Mouse (Mus musculus): ENCODE measurements around the gene Caprin1. TPM values are rescaled to one million over a fixed set of nuclear protein-coding genes. Genes with fewer than 3 reads are reported as not detected.

Gene Caprin1
- polyA plus RNA-seq, 1 experiment from 2014 or later: 220 TPM

DNA sequence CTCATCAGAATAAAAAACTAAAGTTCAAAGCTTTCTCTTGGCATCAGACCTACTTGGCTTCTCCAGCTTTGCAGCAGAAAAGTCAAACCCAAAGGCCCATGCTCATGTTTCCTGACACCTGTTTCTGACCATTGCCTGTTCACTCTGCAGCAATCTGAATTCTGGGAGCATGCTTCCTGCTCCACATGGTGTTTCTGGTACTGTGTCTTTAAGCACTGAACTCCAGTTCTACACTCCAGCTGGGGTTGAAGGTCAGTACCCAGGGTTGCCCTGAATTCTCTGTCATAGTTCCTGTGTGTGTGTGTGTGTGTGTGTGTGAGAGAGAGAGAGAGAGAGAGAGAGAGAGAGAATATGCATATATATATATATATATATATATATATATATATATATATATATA, 11.0 kb upstream of the Caprin1 start:
- Histone ChIP-seq H3K27me3 (replicated peaks; ENCODE audit: control insufficient read depth, insufficient read depth, low read length) (no peaks in the 10 kb centered on the region), H3K4me3 (ENCODE audit: low read length) (no peak overlapping the region), H3K9me3 (ENCODE audit: control insufficient read depth, low read length) (no peaks in the 10 kb centered on the region), H3K27ac (ENCODE audit: low read length) (no peak overlapping the region), H3K36me3 (ENCODE audit: control insufficient read depth, insufficient read depth, low read length) (no peaks in the 10 kb centered on the region), H3K9ac (ENCODE audit: low read depth, low read length) (no peak overlapping the region), H3K4me1 (ENCODE audit: control insufficient read depth, insufficient read depth, low read length) (peaks cover 6% of the 10 kb centered on the region; the same call in 1 of the 2 replicates), H3K4me2 (ENCODE audit: low read depth, low read length) (no peak overlapping the region)
- ATAC-seq: peak; percentile 66

DNA sequence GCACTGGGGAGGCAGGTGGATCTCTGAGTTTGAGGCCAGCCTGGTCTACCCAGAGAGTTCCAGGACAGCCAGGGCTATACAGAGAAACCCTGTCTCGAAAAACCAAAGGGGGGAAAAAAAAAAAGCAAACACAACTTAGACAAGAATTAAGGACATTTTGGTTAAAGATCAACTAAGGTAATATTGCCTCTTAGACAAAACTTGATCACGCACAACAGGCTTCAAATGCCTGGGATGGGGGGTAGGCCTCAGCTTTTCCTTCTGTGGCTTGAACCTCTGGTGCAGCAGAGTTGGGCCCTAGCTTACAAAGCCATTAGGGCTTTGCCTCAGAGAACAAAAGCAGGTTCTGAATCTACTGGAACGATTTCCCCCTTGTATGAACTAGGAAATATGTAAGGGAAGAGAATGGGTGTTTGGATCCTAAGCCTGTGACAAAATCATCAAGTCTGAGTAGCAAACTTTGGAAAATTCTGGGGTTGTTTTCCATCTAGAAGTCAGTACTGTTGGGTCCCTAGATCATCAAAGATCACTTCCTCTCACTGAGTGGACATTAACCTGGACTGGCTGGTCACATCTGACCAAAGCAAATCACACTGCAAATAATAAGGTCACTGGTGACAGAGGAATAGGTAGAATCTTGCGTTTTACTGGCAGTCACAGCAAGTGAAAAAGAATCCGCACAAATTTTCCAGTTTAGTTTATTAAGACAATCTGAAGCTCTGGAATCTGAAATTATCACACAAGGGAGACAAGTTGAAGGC, 6.5 kb upstream of the Caprin1 start:
- H3K27me3 ChIP-seq (replicated peaks; ENCODE audit: control insufficient read depth, insufficient read depth, low read length): no peaks in the 10 kb centered on the region
- no peaks in the 10 kb centered on the region for H3K36me3 ChIP-seq (ENCODE audit: control insufficient read depth, insufficient read depth, low read length)
- no peak overlapping the region for H3K4me3 ChIP-seq (ENCODE audit: low read length)
- peak overlapping the region; percentile 4; the same call in 1 of the 2 replicates for H3K9ac ChIP-seq (ENCODE audit: low read depth, low read length)
- no peak for ATAC-seq
- H3K4me2 ChIP-seq (ENCODE audit: low read depth, low read length): no peak overlapping the region
- WGBS: 65% methylated on average over 5 of the region's 5 CpGs
- peaks cover 16% of the 10 kb centered on the region for H3K4me1 ChIP-seq (ENCODE audit: control insufficient read depth, insufficient read depth, low read length)
- no peaks in the 10 kb centered on the region for H3K9me3 ChIP-seq (ENCODE audit: control insufficient read depth, low read length)
- peak overlapping the region; percentile 4; the same call in 1 of the 2 replicates for H3K27ac ChIP-seq (ENCODE audit: low read length)

DNA sequence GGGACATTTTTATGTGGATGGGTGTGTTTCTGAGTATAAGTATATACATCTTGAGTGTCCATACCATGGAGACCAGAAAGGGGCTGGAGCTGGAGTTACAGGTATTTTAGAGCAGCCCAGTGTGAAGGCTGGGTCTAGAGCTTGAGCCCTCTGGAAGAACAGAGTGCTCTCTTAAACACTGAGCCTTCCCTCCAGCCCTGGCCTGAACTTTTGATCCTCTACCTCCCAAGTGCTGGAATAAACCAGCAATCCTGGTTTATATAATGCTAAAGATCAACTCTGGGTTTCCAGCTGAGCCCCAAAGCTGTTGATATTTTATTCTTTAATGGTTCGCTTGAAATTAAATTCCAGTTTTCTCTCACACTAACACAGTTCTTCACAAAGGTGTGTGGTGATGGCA, 5.0 kb upstream of the Caprin1 start:
- Histone ChIP-seq H3K27ac (ENCODE audit: low read length) (no peak overlapping the region), H3K9ac (ENCODE audit: low read depth, low read length) (no peak overlapping the region), H3K4me1 (ENCODE audit: control insufficient read depth, insufficient read depth, low read length) (peaks cover 19% of the 10 kb centered on the region), H3K4me3 (ENCODE audit: low read length) (no peak overlapping the region), H3K4me2 (ENCODE audit: low read depth, low read length) (no peak overlapping the region), H3K9me3 (ENCODE audit: control insufficient read depth, low read length) (no peaks in the 10 kb centered on the region), H3K36me3 (ENCODE audit: control insufficient read depth, insufficient read depth, low read length) (no peaks in the 10 kb centered on the region), H3K27me3 (replicated peaks; ENCODE audit: control insufficient read depth, insufficient read depth, low read length) (no peaks in the 10 kb centered on the region)
- no peak for ATAC-seq
- WGBS: 88% methylated on average over 1 of the region's 1 CpGs

DNA sequence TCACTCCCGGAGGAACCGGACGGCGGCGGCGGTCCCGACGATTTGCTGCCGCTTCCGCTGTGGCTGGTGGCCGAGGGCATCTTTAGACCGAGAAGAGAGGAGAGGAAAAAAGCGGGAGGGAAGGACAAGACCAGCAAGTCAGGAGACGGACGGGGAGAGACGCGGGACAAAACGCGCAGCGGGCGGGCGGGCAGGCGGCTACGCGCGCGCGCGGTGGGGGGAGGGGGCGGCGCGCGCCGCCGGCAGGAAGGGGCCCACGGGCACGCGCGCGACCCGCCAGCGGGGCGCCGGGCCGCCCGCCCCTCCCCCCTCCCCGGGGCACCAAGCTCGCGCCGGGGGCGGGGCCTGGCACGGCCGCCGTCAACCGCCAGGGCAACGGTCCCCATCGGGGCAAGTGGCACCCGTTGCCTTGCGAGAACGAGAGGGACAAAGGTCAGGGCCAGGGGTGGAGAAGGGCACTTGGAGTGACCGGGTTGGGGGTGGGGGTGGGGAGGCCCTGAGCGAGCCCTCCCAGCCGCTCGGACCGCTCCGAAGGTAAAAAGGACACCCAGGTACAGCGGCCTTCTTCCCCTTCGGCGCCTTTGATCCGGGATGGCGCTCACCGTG, 485 bp downstream of the Caprin1 start:
- H3K27ac ChIP-seq (ENCODE audit: low read length): peak overlapping the region; percentile 100

DNA sequence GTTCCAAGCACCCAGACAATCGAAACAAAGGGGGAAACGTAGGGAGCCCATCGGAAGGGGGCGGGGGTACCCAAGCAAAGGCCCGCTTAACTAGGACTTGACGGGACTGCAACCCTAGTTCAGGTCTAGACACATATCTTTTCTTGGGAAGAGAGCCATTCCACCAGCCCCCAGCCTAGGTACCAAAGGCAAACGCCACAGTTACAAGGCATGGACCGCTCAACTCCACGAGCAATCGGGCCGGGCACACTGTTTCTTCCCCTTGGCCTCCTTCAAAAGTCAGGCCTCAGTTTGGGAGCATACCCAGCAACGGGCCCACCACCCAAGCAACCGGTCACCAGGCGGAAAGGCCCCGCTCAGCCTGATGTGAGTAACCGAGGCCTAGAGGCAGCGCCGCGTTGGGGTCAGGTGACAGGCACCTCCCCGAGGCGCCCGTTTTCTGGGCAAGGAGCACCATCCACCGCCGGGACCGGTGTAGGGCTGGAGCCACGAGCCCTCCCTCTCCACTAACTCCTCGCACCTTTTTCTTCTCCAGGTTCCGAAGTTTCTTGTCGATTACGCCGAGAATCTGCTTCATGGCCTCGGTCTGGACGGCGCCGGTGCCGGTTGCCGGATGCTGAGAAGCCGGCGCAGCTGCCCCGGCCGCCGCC, 1.1 kb downstream of the Caprin1 start:
- H3K36me3 ChIP-seq (ENCODE audit: control insufficient read depth, insufficient read depth, low read length): no peaks in the 10 kb centered on the region
- peak overlapping the region; percentile 48 for H3K4me2 ChIP-seq (ENCODE audit: low read depth, low read length)
- H3K4me3 ChIP-seq (ENCODE audit: low read length): peak overlapping the region; percentile 94
- no peaks in the 10 kb centered on the region for H3K9me3 ChIP-seq (ENCODE audit: control insufficient read depth, low read length)
- ATAC-seq: peak; percentile 32
- H3K27me3 ChIP-seq (replicated peaks; ENCODE audit: control insufficient read depth, insufficient read depth, low read length): no peaks in the 10 kb centered on the region
- peak overlapping the region; percentile 97 for H3K9ac ChIP-seq (ENCODE audit: low read depth, low read length)
- under 1% methylated on average over 42 of the region's 42 CpGs for WGBS
- peak overlapping the region; percentile 100 for H3K27ac ChIP-seq (ENCODE audit: low read length)
- H3K4me1 ChIP-seq (ENCODE audit: control insufficient read depth, insufficient read depth, low read length): peaks cover 16% of the 10 kb centered on the region

More for the DNA sequence above, 485 bp downstream of the Caprin1 start:
- H3K4me1 ChIP-seq (ENCODE audit: control insufficient read depth, insufficient read depth, low read length): peaks cover 17% of the 10 kb centered on the region
- under 1% methylated on average over 58 of the region's 72 CpGs for WGBS
- H3K9me3 ChIP-seq (ENCODE audit: control insufficient read depth, low read length): no peaks in the 10 kb centered on the region
- H3K4me3 ChIP-seq (ENCODE audit: low read length): peak overlapping the region; percentile 94
- H3K36me3 ChIP-seq (ENCODE audit: control insufficient read depth, insufficient read depth, low read length): no peaks in the 10 kb centered on the region
- H3K4me2 ChIP-seq (ENCODE audit: low read depth, low read length): peak overlapping the region; percentile 48; the same call in 1 of the 2 replicates
- H3K9ac ChIP-seq (ENCODE audit: low read depth, low read length): peak overlapping the region; percentile 97
- no peaks in the 10 kb centered on the region for H3K27me3 ChIP-seq (replicated peaks; ENCODE audit: control insufficient read depth, insufficient read depth, low read length)
- peak; percentile 82 for ATAC-seq

DNA sequence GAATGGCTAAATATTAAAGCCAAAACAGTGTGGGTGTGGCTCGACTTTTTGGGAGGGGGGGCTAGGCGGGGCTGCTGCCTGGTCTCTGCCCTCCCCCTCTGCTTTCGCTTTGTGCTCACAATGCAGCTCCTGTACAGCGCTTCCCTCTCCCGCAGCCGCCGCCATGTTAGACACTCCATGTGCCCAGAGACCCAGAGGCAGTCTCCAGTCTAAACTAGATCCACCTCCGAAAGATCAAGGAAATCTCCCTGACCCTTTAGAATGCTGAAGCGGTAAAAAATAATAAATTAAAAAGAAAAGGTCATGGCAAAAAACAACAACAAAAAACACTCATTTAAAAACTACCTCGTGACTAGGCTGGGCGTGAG, 1.6 kb downstream of the Caprin1 start:
- Histone ChIP-seq H3K4me3 (ENCODE audit: low read length) (peak overlapping the region; percentile 94), H3K36me3 (ENCODE audit: control insufficient read depth, insufficient read depth, low read length) (no peaks in the 10 kb centered on the region), H3K9ac (ENCODE audit: low read depth, low read length) (peak overlapping the region; percentile 97), H3K4me2 (ENCODE audit: low read depth, low read length) (peak overlapping the region; percentile 48), H3K9me3 (ENCODE audit: control insufficient read depth, low read length) (no peaks in the 10 kb centered on the region), H3K27ac (ENCODE audit: low read length) (peak overlapping the region; percentile 100), H3K4me1 (ENCODE audit: control insufficient read depth, insufficient read depth, low read length) (peaks cover 12% of the 10 kb centered on the region), H3K27me3 (replicated peaks; ENCODE audit: control insufficient read depth, insufficient read depth, low read length) (no peaks in the 10 kb centered on the region)
- ATAC-seq: peak; percentile 60
- WGBS: 0% methylated on average over 11 of the region's 11 CpGs

DNA sequence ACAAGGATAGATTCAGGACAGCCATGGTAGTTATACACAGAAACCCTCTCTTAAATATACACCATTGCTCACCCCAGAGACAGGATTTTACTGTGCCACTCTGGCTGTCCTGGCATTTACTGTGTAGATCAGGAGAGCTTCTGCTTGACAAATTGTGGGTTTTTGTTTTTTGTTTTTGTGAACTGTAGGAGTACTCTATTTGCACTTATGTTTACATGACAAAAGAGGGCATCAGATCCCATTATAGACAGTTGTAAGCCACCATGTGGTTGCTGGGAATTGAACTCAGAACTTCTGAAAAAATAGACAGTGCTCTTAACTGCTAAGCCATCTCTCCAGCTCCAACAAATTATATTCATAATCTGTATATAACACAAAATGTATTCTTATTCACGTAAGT, 5.4 kb downstream of the Caprin1 start:
- 83% methylated on average over 1 of the region's 1 CpGs for WGBS
- H3K36me3 ChIP-seq (ENCODE audit: control insufficient read depth, insufficient read depth, low read length): 0 out of 2 replicates have a peak, but pooled peaks cover 3% of the 10 kb centered on the region
- ATAC-seq: no peak
- H3K27ac ChIP-seq (ENCODE audit: low read length): no peak overlapping the region
- H3K27me3 ChIP-seq (replicated peaks; ENCODE audit: control insufficient read depth, insufficient read depth, low read length): no peaks in the 10 kb centered on the region
- no peak overlapping the region for H3K9ac ChIP-seq (ENCODE audit: low read depth, low read length)
- H3K4me2 ChIP-seq (ENCODE audit: low read depth, low read length): no peak overlapping the region
- no peaks in the 10 kb centered on the region for H3K9me3 ChIP-seq (ENCODE audit: control insufficient read depth, low read length)
- peaks cover 12% of the 10 kb centered on the region; the same call in 1 of the 2 replicates for H3K4me1 ChIP-seq (ENCODE audit: control insufficient read depth, insufficient read depth, low read length)
- no peak overlapping the region for H3K4me3 ChIP-seq (ENCODE audit: low read length)

DNA sequence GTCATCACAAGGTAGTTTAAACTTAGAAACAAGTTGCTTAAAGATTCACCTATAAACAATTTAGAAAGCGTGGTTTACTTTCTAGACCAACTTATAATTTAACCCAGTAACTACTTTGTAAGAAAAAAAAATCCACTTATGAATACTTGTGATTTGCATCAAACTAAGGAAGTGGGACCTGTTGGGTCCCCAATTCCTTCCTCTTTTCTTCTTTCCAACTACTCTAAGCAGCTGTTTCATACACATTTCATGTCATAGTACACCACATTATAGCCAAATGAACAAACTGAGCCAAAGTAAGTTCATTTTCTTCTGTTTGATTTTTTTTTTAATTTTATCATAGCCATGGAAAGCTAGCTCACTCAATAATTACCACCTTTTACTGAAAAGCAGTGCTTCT, 11.7 kb downstream of the Caprin1 start:
- ATAC-seq: no peak
- no peak overlapping the region for H3K4me3 ChIP-seq (ENCODE audit: low read length)
- no peak overlapping the region for H3K9ac ChIP-seq (ENCODE audit: low read depth, low read length)
- 88% methylated on average over 1 of the region's 1 CpGs for WGBS
- H3K4me2 ChIP-seq (ENCODE audit: low read depth, low read length): no peak overlapping the region
- peaks cover 6% of the 10 kb centered on the region; the same call in 1 of the 2 replicates for H3K36me3 ChIP-seq (ENCODE audit: control insufficient read depth, insufficient read depth, low read length)
- H3K27ac ChIP-seq (ENCODE audit: low read length): no peak overlapping the region
- peaks cover 6% of the 10 kb centered on the region; the same call in 1 of the 2 replicates for H3K4me1 ChIP-seq (ENCODE audit: control insufficient read depth, insufficient read depth, low read length)
- no peaks in the 10 kb centered on the region for H3K27me3 ChIP-seq (replicated peaks; ENCODE audit: control insufficient read depth, insufficient read depth, low read length)
- H3K9me3 ChIP-seq (ENCODE audit: control insufficient read depth, low read length): no peaks in the 10 kb centered on the region

DNA sequence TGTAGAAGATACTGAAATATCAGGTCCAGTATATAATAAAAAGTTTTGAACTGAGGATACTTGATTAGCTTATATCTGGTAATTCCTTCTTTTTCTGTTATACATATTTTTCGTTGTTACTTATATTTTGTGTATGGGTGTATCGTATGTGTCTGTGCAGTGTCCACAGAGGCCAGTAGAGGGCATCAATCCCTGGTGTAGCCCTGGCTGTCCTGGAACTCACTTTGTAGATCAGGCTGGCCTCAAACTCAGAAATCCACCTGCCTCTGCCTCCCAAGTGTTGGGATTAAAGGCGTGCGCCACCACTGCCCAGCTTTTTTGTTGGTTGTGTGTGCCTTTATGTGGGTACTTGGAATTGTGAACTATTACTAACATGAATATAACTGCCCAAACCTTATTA, 12.8 kb downstream of the Caprin1 start:
- no peaks in the 10 kb centered on the region for H3K9me3 ChIP-seq (ENCODE audit: control insufficient read depth, low read length)
- no peak overlapping the region for H3K4me2 ChIP-seq (ENCODE audit: low read depth, low read length)
- no peak for ATAC-seq
- H3K4me1 ChIP-seq (ENCODE audit: control insufficient read depth, insufficient read depth, low read length): no peaks in the 10 kb centered on the region
- 88% methylated on average over 4 of the region's 4 CpGs for WGBS
- H3K9ac ChIP-seq (ENCODE audit: low read depth, low read length): no peak overlapping the region
- no peak overlapping the region for H3K4me3 ChIP-seq (ENCODE audit: low read length)
- peaks cover 6% of the 10 kb centered on the region; the same call in 1 of the 2 replicates for H3K36me3 ChIP-seq (ENCODE audit: control insufficient read depth, insufficient read depth, low read length)
- H3K27me3 ChIP-seq (replicated peaks; ENCODE audit: control insufficient read depth, insufficient read depth, low read length): no peaks in the 10 kb centered on the region
- H3K27ac ChIP-seq (ENCODE audit: low read length): no peak overlapping the region
